Mouse (Mus musculus): Measurements from ENCODE around the gene Klf11. TPM values are rescaled to one million over a fixed set of nuclear protein-coding genes. Genes with fewer than 3 reads are reported as not detected.
"Not testable (repeated sequence)": the region's sequence is repeated elsewhere in the genome, so short reads cannot be mapped to it uniquely, and the experiment has no call there.

The Klf11 gene
- polyA plus RNA-seq, 1 experiment, result 4.2 TPM

- WGBS, result 81% methylated on average over 3 of the region's 3 CpGs
These were observed 16.4 kb upstream of the Klf11 start for GRCm38 (mm10) chr12:24634648-24635047.

DNA sequence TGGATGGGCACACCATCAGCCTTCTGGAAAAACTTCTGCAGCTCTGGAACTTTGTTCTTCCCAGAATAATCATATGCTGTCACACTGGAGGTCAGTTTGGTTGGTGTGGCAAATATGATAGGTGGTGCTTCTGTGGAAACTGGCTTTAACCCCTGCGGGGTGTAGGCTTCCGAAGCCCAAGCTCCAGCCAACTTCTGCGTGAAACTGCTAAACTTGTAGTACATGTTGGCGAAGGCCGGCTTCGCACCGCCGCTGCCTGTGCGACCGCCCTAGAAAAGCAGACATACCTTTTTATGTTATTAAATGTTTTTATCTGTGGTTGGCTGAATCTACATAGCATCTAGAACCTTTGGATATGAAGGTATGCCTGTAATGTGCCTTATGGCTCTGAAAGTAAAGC lies 12.3 kb upstream of the Klf11 start:
- H3K4me1 ChIP-seq (ENCODE audit: control insufficient read depth, insufficient read depth, insufficient read length, low read length); H3K36me3 ChIP-seq (ENCODE audit: control insufficient read depth, insufficient read depth, low read length); H3K4me3 ChIP-seq (ENCODE audit: low read depth, low read length); H3K27ac ChIP-seq (ENCODE audit: insufficient read depth, low read depth, low read length); H3K27me3 ChIP-seq (ENCODE audit: control insufficient read depth, insufficient read depth, low read length): not testable (repeated sequence)
- 97% methylated on average over 10 of the region's 10 CpGs for WGBS

More at GRCm38 (mm10) chr12:24634648-24635047, 16.4 kb upstream of the Klf11 start:
- Histone ChIP-seq H3K4me1 (ENCODE audit: control insufficient read depth, insufficient read depth, insufficient read length, low read length) (no peaks in the 10 kb centered on the region), H3K27ac (ENCODE audit: insufficient read depth, low read depth, low read length) (no peak overlapping the region), H3K36me3 (ENCODE audit: control insufficient read depth, insufficient read depth, low read length) (no peaks in the 10 kb centered on the region), H3K4me3 (ENCODE audit: low read depth, low read length) (no peak overlapping the region), H3K27me3 (ENCODE audit: control insufficient read depth, insufficient read depth, low read length) (no peaks in the 10 kb centered on the region)
- TF ChIP-seq CTCF (IDR thresholded peaks at IDR 0.05; ENCODE audit: extremely low read depth, insufficient read length, insufficient replicate concordance, low read depth, low read length), result no peak
- no peak for TF ChIP-seq POLR2A (IDR thresholded peaks at IDR 0.05; ENCODE audit: low read depth, low read length)

DNA sequence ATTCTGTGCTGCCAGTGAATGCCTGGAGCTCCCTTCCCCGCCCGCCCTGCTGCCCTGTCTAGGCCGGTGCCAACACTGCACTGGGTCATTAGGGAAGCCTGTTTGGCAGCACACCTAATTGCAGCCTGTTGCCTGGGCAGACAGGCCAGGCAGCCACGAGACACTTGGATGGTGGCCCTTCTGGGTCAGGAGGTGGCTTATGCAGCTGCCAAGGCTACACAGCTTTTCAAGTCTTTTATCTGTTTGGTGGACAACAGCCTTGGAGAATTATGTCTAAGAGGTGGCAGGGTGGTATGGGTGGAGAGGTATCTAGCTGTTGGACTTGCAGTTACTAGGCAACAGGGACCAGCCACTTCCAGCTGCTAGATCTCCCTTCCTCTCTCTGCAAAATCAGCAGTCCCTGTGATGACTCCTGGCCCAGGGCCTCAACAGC lies 8.7 kb upstream of the Klf11 start:
- H3K27ac ChIP-seq (ENCODE audit: insufficient read depth, low read depth, low read length), result no peak overlapping the region
- H3K27me3 ChIP-seq (ENCODE audit: control insufficient read depth, insufficient read depth, low read length), result no peaks in the 10 kb centered on the region
- H3K4me3 ChIP-seq (ENCODE audit: low read depth, low read length), result no peak overlapping the region
- WGBS, result 31% methylated on average over 4 of the region's 4 CpGs
- no peak for TF ChIP-seq CTCF (IDR thresholded peaks at IDR 0.05; ENCODE audit: extremely low read depth, insufficient read length, insufficient replicate concordance, low read depth, low read length)
- TF ChIP-seq POLR2A (IDR thresholded peaks at IDR 0.05; ENCODE audit: low read depth, low read length), result no peak
- no peaks in the 10 kb centered on the region for H3K4me1 ChIP-seq (ENCODE audit: control insufficient read depth, insufficient read depth, insufficient read length, low read length)
- no peaks in the 10 kb centered on the region for H3K36me3 ChIP-seq (ENCODE audit: control insufficient read depth, insufficient read depth, low read length)

DNA sequence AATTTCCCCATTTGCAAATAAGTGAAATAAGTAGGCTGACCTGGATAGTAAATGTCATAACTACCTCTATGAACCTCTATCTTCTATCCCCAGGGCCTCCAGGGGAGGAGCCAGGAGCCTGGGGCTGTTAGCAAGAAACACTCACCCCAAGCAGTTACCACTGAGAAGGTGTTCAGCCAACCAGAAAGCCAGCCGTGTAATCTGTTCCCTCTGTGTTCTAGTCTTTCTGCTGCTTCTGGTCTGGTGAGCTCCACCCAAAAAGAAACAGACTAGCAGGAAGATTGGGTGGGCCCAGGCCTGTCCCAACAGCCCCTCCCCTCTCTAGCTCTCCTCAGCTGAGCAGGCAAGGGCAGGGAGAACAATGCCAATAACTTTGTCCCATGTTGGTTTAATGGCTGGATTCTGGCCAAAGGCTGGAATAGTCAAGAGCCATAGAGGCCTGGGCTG lies 6.9 kb upstream of the Klf11 start:
- Histone ChIP-seq H3K27ac (ENCODE audit: insufficient read depth, low read depth, low read length) (no peak overlapping the region), H3K4me3 (ENCODE audit: low read depth, low read length) (no peak overlapping the region), H3K27me3 (ENCODE audit: control insufficient read depth, insufficient read depth, low read length) (no peaks in the 10 kb centered on the region), H3K36me3 (ENCODE audit: control insufficient read depth, insufficient read depth, low read length) (no peaks in the 10 kb centered on the region), H3K4me1 (ENCODE audit: control insufficient read depth, insufficient read depth, insufficient read length, low read length) (no peaks in the 10 kb centered on the region)
- WGBS, result 46% methylated on average over 1 of the region's 1 CpGs
- TF ChIP-seq CTCF (IDR thresholded peaks at IDR 0.05; ENCODE audit: extremely low read depth, insufficient read length, insufficient replicate concordance, low read depth, low read length), result no peak
- TF ChIP-seq POLR2A (IDR thresholded peaks at IDR 0.05; ENCODE audit: low read depth, low read length), result no peak

DNA sequence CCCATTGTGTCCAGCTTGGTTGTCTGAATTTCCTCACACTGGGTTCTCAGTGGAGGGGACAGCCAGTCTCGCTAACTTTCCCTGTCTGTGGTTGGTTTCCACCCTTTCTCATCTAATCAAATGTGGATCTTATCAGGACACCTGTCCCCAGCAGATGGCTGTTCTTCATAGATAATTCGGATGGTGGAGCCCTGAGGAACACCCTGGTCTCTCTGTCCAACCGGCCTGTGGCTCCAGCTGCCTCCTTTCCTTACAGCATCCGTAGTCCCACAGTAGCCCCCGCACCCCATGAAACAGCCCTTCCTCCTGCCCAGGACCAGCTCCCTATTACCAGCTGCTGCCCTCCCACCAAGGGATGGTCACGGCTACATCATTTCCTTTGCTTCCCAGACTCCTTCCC lies 5.2 kb upstream of the Klf11 start:
- TF ChIP-seq POLR2A (IDR thresholded peaks at IDR 0.05; ENCODE audit: low read depth, low read length) (no peak), CTCF (IDR thresholded peaks at IDR 0.05; ENCODE audit: extremely low read depth, insufficient read length, insufficient replicate concordance, low read depth, low read length) (no peak)
- WGBS, result 80% methylated on average over 6 of the region's 6 CpGs
- Histone ChIP-seq H3K4me3 (ENCODE audit: low read depth, low read length) (no peak overlapping the region), H3K4me1 (ENCODE audit: control insufficient read depth, insufficient read depth, insufficient read length, low read length) (peaks cover 5% of the 10 kb centered on the region; the same call in 1 of the 2 replicates), H3K36me3 (ENCODE audit: control insufficient read depth, insufficient read depth, low read length) (no peaks in the 10 kb centered on the region), H3K27me3 (ENCODE audit: control insufficient read depth, insufficient read depth, low read length) (no peaks in the 10 kb centered on the region), H3K27ac (ENCODE audit: insufficient read depth, low read depth, low read length) (no peak overlapping the region)

- WGBS, result 80% methylated on average over 1 of the region's 1 CpGs
These were observed 3.0 kb upstream of the Klf11 start for GRCm38 (mm10) chr12:24648094-24648493.

DNA sequence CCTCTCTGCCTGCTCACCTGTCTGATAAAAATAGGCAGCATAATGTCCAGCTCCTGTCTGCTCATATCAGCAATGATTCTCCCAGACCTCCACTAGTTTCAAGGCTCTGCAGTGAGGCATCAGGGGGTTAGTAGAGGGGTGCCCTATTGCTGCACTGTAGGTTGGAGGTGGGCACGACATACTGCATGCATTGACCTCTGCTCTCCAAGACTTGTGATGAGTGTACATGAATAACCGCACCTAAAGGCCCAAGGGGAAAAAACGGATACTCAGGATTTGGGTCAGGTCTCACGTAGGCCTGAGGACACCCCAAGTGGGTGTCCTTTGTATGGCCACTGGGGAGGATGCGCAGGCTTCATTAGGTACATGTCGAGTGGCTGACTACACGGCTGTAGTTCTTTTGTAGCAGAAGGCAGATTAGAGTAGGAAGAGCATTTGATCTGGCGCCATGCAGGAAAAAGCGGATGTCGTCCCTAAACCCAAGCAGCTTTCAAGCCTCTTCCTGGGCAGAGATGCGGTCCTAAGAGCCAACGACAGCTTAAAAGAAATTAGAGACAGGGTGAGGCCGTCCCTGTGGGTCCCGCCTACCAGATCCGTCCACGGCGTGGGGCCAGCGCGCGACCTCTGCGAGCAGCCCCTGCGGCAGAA lies 535 bp upstream of the Klf11 start:
- peak overlapping the region; percentile 64 for H3K27ac ChIP-seq (ENCODE audit: insufficient read depth, low read depth, low read length)
- 7% methylated on average over 22 of the region's 22 CpGs for WGBS
- TF ChIP-seq POLR2A (IDR thresholded peaks at IDR 0.05; ENCODE audit: low read depth, low read length), result no peak

More at GRCm38 (mm10) chr12:24648094-24648493, 3.0 kb upstream of the Klf11 start:
- Histone ChIP-seq H3K4me1 (ENCODE audit: control insufficient read depth, insufficient read depth, insufficient read length, low read length) (peaks cover 9% of the 10 kb centered on the region; the same call in 1 of the 2 replicates), H3K4me3 (ENCODE audit: low read depth, low read length) (no peak overlapping the region), H3K27ac (ENCODE audit: insufficient read depth, low read depth, low read length) (no peak overlapping the region), H3K27me3 (ENCODE audit: control insufficient read depth, insufficient read depth, low read length) (no peaks in the 10 kb centered on the region), H3K36me3 (ENCODE audit: control insufficient read depth, insufficient read depth, low read length) (no peaks in the 10 kb centered on the region)
- no peak for TF ChIP-seq CTCF (IDR thresholded peaks at IDR 0.05; ENCODE audit: extremely low read depth, insufficient read length, insufficient replicate concordance, low read depth, low read length)
- no peak for TF ChIP-seq POLR2A (IDR thresholded peaks at IDR 0.05; ENCODE audit: low read depth, low read length)

More for the DNA sequence above, 535 bp upstream of the Klf11 start:
- Histone ChIP-seq H3K27me3 (ENCODE audit: control insufficient read depth, insufficient read depth, low read length) (no peaks in the 10 kb centered on the region), H3K36me3 (ENCODE audit: control insufficient read depth, insufficient read depth, low read length) (peaks cover 1% of the 10 kb centered on the region), H3K4me1 (ENCODE audit: control insufficient read depth, insufficient read depth, insufficient read length, low read length) (peaks cover 9% of the 10 kb centered on the region; the same call in 1 of the 2 replicates), H3K4me3 (ENCODE audit: low read depth, low read length) (peak overlapping the region; percentile 69)
